Mouse (Mus musculus) stomach, postnatal 0 days (tissue): ENCODE results near the gene Hspa12a.

ENCODE experiments used
- CTCF ChIP-seq: IDR thresholded peaks from 2 replicates; pipeline ENCODE4 v1.5.1; 2016; ENCODE audit warnings: antibody characterized with exemption, low read depth, mild to moderate bottlenecking, moderate library complexity
- EP300 ChIP-seq: optimal IDR thresholded peaks from 2 replicates; pipeline ENCODE3; 2016; ENCODE audit warnings: antibody characterized with exemption

- TF ChIP-seq EP300 (no peak), CTCF (no peak)
Measured at GRCm38 (mm10) chr19:58823301-58823700, 120.2 kb downstream of the Hspa12a start.
